Mouse (Mus musculus) neural tube, embryonic 12.5 days (tissue): ENCODE data around the gene Fezf1. TPM values are rescaled to one million over a fixed set of nuclear protein-coding genes. Genes with fewer than 3 reads are reported as not detected.

Experiments
- ATAC-seq: fragments of 200-750 bp; cut with Nextera tagmentation; 2 replicates; pipeline ENCODE4 v1.8.0; 2017; ENCODE audit warnings: low read depth, mild to moderate bottlenecking, moderate TSS enrichment, moderate library complexity; ENCODE audit not compliant: low FRiP score
- H3K27ac ChIP-seq: fragments of 300-500 bp; sonication (generic); 2 replicates; pipeline ENCODE4 v1.5.1; 2016
- H3K27me3 ChIP-seq: fragments of 300-500 bp; sonication (generic); replicated peaks from 2 replicates; pipeline ENCODE4 v1.6.1; 2016; ENCODE audit warnings: mild to moderate bottlenecking
- H3K36me3 ChIP-seq: fragments of 300-500 bp; sonication (generic); 2 replicates; pipeline ENCODE4 v1.6.1; 2016; ENCODE audit warnings: mild to moderate bottlenecking
- H3K4me1 ChIP-seq: fragments of 300-500 bp; sonication (generic); 2 replicates; pipeline ENCODE4 v1.6.1; 2016
- H3K4me2 ChIP-seq: fragments of 300-500 bp; sonication (generic); replicated peaks from 2 replicates; pipeline ENCODE4 v1.6.1; 2016; ENCODE audit warnings: mild to moderate bottlenecking
- H3K4me3 ChIP-seq: fragments of 300-500 bp; sonication (generic); 2 replicates; pipeline ENCODE4 v1.5.1; 2016
- H3K9ac ChIP-seq: fragments of 300-500 bp; sonication (generic); 2 replicates; pipeline ENCODE4 v1.6.1; 2016; ENCODE audit warnings: mild to moderate bottlenecking
- H3K9me3 ChIP-seq: fragments of 300-500 bp; sonication (generic); 2 replicates; pipeline ENCODE4 v1.6.1; 2016; ENCODE audit warnings: mild to moderate bottlenecking
- WGBS: fragments of 180-500 bp; shearing (Covaris S2); methylation state at CpG from one replicate; pipeline ENCODE4 v1.1.7; 2016; 5-methylcytosine and 5-hydroxymethylcytosine counted together
- polyA plus RNA-seq: library from polyadenylated mRNA; unstranded; fragments of >200 nt; fragmentation: Nextera tagmentation; extraction: Ambion mirVana; gene quantifications from 2 replicates; pipeline ENCODE4 v1.2.1, GENCODE M21; 2016

Gene Fezf1
- polyA plus RNA-seq, result not detected in 2 replicates

DNA sequence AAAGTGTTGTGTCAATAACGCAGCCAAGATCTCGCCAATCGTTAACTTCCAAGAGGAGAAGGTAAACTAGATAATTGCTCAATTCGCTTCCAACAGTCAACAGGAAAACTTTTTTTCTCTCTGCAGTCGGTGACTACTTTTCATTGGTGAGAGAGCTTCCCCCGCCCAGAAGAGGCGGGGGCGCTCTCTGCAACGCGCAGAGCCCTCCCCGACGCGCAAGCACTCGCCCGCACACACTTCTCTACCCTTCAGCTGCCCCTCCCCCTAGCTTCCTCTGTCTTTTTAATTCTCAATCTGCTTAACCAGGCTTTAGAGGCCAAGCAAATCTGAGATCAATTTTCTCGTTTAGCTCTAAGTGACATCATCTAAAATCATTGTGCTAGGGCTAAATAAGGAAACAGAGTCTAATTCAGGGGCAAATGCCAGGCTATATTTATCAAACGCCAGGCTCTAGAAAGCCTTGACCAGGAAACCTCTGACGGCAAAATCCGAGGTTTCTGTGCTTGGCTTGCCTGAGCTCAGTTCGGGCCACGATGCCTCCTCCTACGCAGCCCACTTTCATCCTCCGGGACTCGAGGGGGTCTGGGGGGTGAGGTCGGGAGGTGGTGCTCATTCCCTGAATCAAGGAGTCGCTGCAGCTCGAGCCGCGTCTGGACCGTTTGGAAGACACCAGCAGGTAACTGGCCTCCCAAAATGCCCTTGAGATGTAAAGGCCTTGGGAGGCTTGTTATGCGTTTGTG is at the start of gene Fezf1:
TSS of gene Fezf1 (minus strand) at position 50 of the 740 bp plus-strand sequence.
- Histone ChIP-seq H3K9me3 (no peaks in the 10 kb centered on the region), H3K36me3 (no peaks in the 10 kb centered on the region), H3K27me3 (peaks cover 87% of the 10 kb centered on the region), H3K27ac (no peak within 1 kb of the TSS), H3K4me1 (peaks cover 24% of the 10 kb centered on the region), H3K4me2 (peak within 1 kb of the TSS; percentile 70), H3K9ac (no peak within 1 kb of the TSS), H3K4me3 (peak within 1 kb of the TSS; percentile 37)
- WGBS, result under 1% methylated on average over 31 of the region's 31 CpGs
- no peak for ATAC-seq

GRCm38 (mm10) chr6:23294685-23295084 is 46.5 kb upstream of the Fezf1 start:
- Histone ChIP-seq H3K9me3 (no peaks in the 10 kb centered on the region), H3K27me3 (no peaks in the 10 kb centered on the region), H3K4me2 (no peak overlapping the region), H3K27ac (no peak overlapping the region), H3K4me3 (no peak overlapping the region), H3K36me3 (no peaks in the 10 kb centered on the region), H3K9ac (no peak overlapping the region), H3K4me1 (no peaks in the 10 kb centered on the region)
- no peak for ATAC-seq
- 93% methylated on average over 4 of the region's 4 CpGs for WGBS

DNA sequence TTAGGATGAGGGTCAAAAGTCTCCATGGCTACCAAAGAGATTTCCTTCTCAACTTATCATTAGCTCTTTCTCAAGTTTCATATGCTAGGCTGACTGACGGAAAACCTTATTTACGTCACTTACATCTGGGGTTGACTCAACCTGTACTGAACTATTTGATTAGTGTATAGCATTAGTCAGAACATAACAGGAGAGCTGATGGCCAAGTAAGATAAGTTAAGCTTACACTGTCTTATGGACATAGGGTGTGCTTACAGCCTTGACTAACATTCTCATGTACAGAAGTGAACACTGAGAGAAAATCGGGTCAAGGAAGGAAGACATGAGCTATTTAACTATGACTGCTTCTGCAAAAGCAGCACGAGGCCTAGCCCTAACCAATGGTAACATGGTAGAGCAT is 40.6 kb upstream of the Fezf1 start:
- 86% methylated on average over 4 of the region's 4 CpGs for WGBS
- Histone ChIP-seq H3K4me1 (no peaks in the 10 kb centered on the region), H3K36me3 (no peaks in the 10 kb centered on the region), H3K9me3 (no peaks in the 10 kb centered on the region), H3K4me2 (no peak overlapping the region), H3K4me3 (no peak overlapping the region), H3K27ac (no peak overlapping the region), H3K27me3 (peaks cover under 1% of the 10 kb centered on the region; the same call in 1 of the 2 replicates), H3K9ac (no peak overlapping the region)
- no peak for ATAC-seq

- H3K9ac ChIP-seq, result no peak overlapping the region
- H3K4me3 ChIP-seq, result no peak overlapping the region
- WGBS, result 48% methylated on average over 9 of the region's 9 CpGs
- no peak overlapping the region for H3K27ac ChIP-seq
- 0 out of 2 replicates have a peak, but pooled peaks cover 2% of the 10 kb centered on the region for H3K4me1 ChIP-seq
- peaks cover 26% of the 10 kb centered on the region for H3K27me3 ChIP-seq
- H3K4me2 ChIP-seq, result no peak overlapping the region
- peak; percentile 41 for ATAC-seq
- H3K9me3 ChIP-seq, result no peaks in the 10 kb centered on the region
- no peaks in the 10 kb centered on the region for H3K36me3 ChIP-seq
These were observed 33.3 kb upstream of the Fezf1 start for GRCm38 (mm10) chr6:23281514-23281820.

DNA sequence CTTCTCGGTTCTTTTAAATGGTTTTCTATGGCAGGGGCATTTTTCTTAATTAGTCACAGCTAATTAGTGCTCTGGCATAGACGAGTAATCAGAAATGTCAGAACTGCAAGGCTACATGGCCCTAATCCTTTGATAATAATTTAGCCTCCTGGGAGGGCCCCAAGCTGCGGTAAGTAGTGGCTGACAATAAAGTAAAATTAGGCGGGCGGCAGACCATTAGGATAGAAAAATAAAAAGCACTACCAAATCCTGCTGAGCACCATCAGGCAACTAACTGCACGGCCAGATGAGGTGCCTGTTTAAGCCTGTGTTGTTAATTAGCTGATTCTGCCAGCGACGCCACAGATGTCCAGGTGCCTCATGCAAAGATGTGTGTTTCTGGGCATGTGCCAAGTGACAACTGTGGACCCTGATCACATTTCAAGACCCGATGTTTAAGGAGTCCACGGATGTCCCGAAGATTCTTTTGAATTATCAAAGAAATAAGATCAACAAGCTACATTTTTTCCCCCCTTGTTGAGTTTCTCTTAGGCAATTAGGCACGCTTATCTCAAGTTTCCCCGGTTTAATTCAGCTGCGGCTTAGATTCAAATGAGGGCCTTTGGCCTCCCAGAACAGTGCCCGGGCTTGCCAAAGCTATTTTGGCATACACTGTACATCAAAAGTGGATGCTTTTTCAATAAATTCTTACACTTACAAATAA is 32.8 kb upstream of the Fezf1 start:
- WGBS, result 16% methylated on average over 15 of the region's 15 CpGs
- no peaks in the 10 kb centered on the region for H3K36me3 ChIP-seq
- H3K4me1 ChIP-seq, result 0 out of 2 replicates have a peak, but pooled peaks cover 2% of the 10 kb centered on the region
- peaks cover 26% of the 10 kb centered on the region for H3K27me3 ChIP-seq
- ATAC-seq, result peak; percentile 90
- no peak overlapping the region for H3K4me3 ChIP-seq
- H3K4me2 ChIP-seq, result no peak overlapping the region
- no peaks in the 10 kb centered on the region for H3K9me3 ChIP-seq
- no peak overlapping the region for H3K9ac ChIP-seq
- H3K27ac ChIP-seq, result no peak overlapping the region

DNA sequence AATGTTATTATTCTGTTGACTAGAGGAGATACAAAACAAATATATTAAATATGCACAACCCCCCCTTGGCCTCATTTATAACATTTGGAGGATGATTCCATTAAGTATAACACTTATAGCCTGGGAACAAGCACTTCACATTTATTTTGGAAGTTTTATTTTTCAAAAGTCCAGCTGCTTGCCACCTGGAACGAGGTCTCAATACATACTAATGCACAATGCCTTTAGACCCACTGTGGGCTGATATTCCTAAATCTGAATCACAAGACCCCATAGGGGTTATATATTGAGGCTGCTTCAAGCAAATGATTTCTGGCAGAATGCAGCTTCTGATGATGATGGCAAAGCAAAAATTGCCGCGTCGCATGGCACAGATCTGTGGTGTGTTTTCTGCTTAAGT is 25.3 kb upstream of the Fezf1 start:
- no peak overlapping the region for H3K9ac ChIP-seq
- ATAC-seq, result peak; percentile 51; the same call in 1 of the 2 replicates
- no peak overlapping the region for H3K27ac ChIP-seq
- H3K4me3 ChIP-seq, result no peak overlapping the region
- H3K4me1 ChIP-seq, result peaks cover 12% of the 10 kb centered on the region
- 19% methylated on average over 4 of the region's 4 CpGs for WGBS
- H3K9me3 ChIP-seq, result no peaks in the 10 kb centered on the region
- peak overlapping the region; percentile 31 for H3K4me2 ChIP-seq
- no peaks in the 10 kb centered on the region for H3K36me3 ChIP-seq
- peaks cover 11% of the 10 kb centered on the region for H3K27me3 ChIP-seq

GRCm38 (mm10) chr6:23272979-23273378 is 24.8 kb upstream of the Fezf1 start:
- peak; percentile 96 for ATAC-seq
- H3K27me3 ChIP-seq, result peaks cover 10% of the 10 kb centered on the region

DNA sequence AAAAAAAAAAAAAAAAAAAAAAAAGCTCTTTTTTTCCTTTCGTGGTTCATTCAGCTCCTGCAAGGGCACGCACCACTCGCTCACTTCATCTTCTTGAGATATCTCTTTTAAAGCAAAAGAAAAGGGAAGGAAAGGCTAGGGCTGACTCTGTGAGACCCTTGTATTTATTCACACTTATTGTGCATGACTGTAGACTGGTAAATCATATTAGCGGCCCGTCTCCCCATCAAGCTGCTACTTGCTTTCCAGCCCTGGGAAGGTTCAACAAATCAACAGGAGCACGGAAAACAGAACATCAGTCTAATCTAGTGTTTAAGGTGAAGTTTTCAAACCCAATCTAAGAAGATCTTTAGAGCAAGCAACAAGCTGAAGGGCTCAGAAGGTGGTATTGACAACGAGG is 24.4 kb upstream of the Fezf1 start:
- no peaks in the 10 kb centered on the region for H3K36me3 ChIP-seq

More at GRCm38 (mm10) chr6:23272979-23273378, 24.8 kb upstream of the Fezf1 start:
- H3K27ac ChIP-seq, result no peak overlapping the region
- no peak overlapping the region for H3K4me3 ChIP-seq
- no peaks in the 10 kb centered on the region for H3K36me3 ChIP-seq
- WGBS, result 1% methylated on average over 11 of the region's 11 CpGs
- no peaks in the 10 kb centered on the region for H3K9me3 ChIP-seq
- H3K4me1 ChIP-seq, result peaks cover 12% of the 10 kb centered on the region
- peak overlapping the region; percentile 31 for H3K4me2 ChIP-seq
- no peak overlapping the region for H3K9ac ChIP-seq

DNA sequence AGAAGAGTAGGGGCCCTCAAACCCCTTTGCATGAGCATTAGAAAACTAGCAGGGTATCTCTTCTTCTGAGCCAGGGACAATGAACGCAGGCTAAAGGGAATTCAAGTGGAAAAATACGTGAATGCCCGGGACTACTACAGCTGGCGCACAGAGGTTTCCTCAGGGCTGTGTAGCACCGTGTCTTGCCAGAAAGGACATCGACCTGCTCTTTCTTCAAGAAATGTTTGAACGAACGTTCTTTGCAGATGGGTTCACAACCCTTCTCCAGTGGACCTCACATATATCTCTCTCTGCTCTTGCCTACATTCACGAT is 12.5 kb upstream of the Fezf1 start:
- Histone ChIP-seq H3K27me3 (peaks cover 80% of the 10 kb centered on the region), H3K27ac (no peak overlapping the region), H3K4me1 (peaks cover 9% of the 10 kb centered on the region), H3K36me3 (no peaks in the 10 kb centered on the region), H3K9me3 (no peaks in the 10 kb centered on the region), H3K4me2 (peak overlapping the region; percentile 39), H3K4me3 (peak overlapping the region; percentile 12; the same call in 1 of the 2 replicates), H3K9ac (no peak overlapping the region)
- 1% methylated on average over 9 of the region's 9 CpGs for WGBS
- ATAC-seq, result peak; percentile 10; the same call in 1 of the 2 replicates

More for the DNA sequence above, 24.4 kb upstream of the Fezf1 start:
- Histone ChIP-seq H3K9ac (no peak overlapping the region), H3K4me1 (peaks cover 12% of the 10 kb centered on the region), H3K9me3 (no peaks in the 10 kb centered on the region), H3K27me3 (peaks cover 14% of the 10 kb centered on the region), H3K4me3 (no peak overlapping the region), H3K4me2 (peak overlapping the region; percentile 31), H3K27ac (no peak overlapping the region)
- WGBS, result 5% methylated on average over 7 of the region's 7 CpGs
- peak; percentile 11; the same call in 1 of the 2 replicates for ATAC-seq

DNA sequence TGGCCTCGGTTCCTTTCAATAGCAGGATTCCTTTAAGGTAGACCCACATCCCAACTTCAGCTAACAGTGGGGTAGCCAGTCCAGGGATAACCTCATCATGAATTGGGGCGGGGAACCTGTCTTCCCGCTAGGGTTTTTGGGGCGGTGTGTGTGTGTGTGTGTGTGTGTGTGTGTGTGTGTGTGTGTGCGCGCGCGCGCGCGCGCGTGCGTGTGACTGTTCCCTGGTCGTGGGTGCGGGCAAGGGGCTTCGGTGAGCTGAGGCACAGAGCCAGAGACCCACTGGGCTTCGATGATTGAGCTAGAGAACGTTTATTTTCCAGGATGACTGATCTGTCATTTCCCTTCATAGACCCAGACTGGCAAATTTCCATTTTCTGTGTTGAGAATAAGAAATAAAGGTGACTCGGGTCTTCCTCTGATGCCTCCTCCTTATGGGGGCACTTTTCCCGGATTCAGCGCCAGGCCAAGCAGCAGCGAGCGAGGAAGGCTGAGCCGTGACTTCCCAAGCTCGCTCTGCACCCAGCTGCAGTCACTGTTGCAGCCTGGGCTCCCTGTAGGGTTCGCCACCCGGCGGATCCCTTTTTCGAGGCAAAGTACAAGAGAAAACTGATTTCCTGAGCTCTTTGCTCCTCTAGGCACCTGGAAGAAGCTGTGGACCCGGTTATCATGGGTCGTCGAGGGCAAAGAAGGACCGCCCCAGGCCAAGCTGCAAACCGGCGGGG is 12.0 kb upstream of the Fezf1 start:
- peaks cover 83% of the 10 kb centered on the region for H3K27me3 ChIP-seq
- ATAC-seq, result peak; percentile 18; the same call in 1 of the 2 replicates
- H3K4me2 ChIP-seq, result peak overlapping the region; percentile 39
- whole genome bisulfite sequencing, result 2% methylated on average over 36 of the region's 36 CpGs
- H3K4me3 ChIP-seq, result peak overlapping the region; percentile 12; the same call in 1 of the 2 replicates
- no peaks in the 10 kb centered on the region for H3K9me3 ChIP-seq
- no peak overlapping the region for H3K27ac ChIP-seq
- H3K9ac ChIP-seq, result no peak overlapping the region
- peaks cover 9% of the 10 kb centered on the region for H3K4me1 ChIP-seq
- H3K36me3 ChIP-seq, result no peaks in the 10 kb centered on the region

DNA sequence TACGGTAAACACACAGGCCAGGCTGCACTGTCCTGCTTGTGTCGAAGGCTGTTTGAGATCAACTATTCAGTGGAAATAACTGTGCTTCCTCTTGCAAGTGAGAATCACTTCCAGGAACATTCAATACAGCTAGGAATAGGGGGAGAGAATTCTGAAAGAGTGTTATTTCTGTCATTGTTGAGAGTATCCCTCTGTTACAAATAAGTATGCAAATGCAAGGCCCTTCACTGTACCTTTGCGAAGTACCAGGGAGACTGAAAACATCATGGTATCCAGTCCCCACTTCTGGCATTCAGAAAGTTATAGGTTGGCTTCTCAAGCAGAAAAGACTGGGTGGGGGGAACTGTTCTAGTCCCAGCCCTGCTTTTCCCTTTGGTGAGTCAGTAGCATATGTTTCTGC is 9.8 kb upstream of the Fezf1 start:
- WGBS, result 16% methylated on average over 3 of the region's 3 CpGs
- Histone ChIP-seq H3K4me1 (peaks cover 17% of the 10 kb centered on the region), H3K9ac (no peak overlapping the region), H3K27me3 (peaks cover 93% of the 10 kb centered on the region), H3K27ac (no peak overlapping the region), H3K9me3 (no peaks in the 10 kb centered on the region), H3K36me3 (no peaks in the 10 kb centered on the region), H3K4me3 (no peak overlapping the region), H3K4me2 (no peak overlapping the region)
- ATAC-seq, result no peak

DNA sequence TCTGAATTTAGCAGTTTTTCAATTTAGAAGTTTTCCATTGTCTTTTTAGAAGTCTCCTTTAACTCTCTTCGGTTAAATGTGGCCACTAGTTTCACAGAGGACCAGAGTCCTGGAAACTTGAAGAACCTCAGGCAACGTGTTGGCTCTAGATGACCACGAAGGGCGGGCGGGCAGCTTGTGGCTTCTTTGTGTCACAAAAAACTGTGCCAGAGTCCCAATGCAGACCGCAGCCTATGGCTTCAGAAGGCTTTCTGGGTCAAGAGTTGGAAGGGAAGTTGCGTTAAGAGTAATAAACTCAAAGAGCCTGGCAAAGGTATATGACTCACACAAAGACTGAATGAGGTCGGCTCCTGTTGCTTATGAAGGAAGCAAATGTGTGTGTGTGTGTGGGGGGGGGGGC is 7.0 kb upstream of the Fezf1 start:
- 1% methylated on average over 8 of the region's 8 CpGs for WGBS
- no peak for ATAC-seq
- H3K27ac ChIP-seq, result no peak overlapping the region

More for the DNA sequence above, 7.0 kb upstream of the Fezf1 start:
- peaks cover 11% of the 10 kb centered on the region for H3K4me1 ChIP-seq
- no peak overlapping the region for H3K9ac ChIP-seq
- no peaks in the 10 kb centered on the region for H3K9me3 ChIP-seq
- no peak overlapping the region for H3K4me3 ChIP-seq
- no peaks in the 10 kb centered on the region for H3K36me3 ChIP-seq
- no peak overlapping the region for H3K4me2 ChIP-seq
- H3K27me3 ChIP-seq, result peaks cover 89% of the 10 kb centered on the region
